Mouse (Mus musculus) brain, embryonic 14.5 days (tissue): ENCODE measurements around the gene Fbxo22. TPM values are rescaled to one million over a fixed set of nuclear protein-coding genes. Genes with fewer than 3 reads are reported as not detected.

ENCODE experiments used
- DNase-seq: peaks from one replicate; pipeline ENCODE4 v3.0.0-alpha.2; 2011; ENCODE audit warnings: low read depth
- CTCF ChIP-seq: fragments of 200-500 bp; IDR thresholded peaks from 2 replicates; pipeline ENCODE4 v1.5.1; 2012; ENCODE audit warnings: inconsistent platforms, mild to moderate bottlenecking, moderate library complexity, borderline replicate concordance; ENCODE audit not compliant: insufficient read depth, insufficient read length; ENCODE audit errors: extremely low read depth
- POLR2A ChIP-seq: fragments of 200-500 bp; IDR thresholded peaks from 2 replicates; pipeline ENCODE4 v1.6.1; 2012; ENCODE audit warnings: mild to moderate bottlenecking, inconsistent platforms, borderline replicate concordance; ENCODE audit not compliant: poor library complexity, insufficient read depth, insufficient read length, severe bottlenecking; ENCODE audit errors: extremely low read depth
- polyA plus RNA-seq: library from polyadenylated mRNA; depleted of rRNA; stranded (reverse); fragments of >200 nt; gene quantifications from 2 replicates; pipeline ENCODE4 v1.2.3, GENCODE M21; 2012; rRNA removed

Gene Fbxo22
- polyA plus RNA-seq, 1 experiment: 44.2 TPM

- no peak for DNase-seq
- TF ChIP-seq CTCF: no peak
- TF ChIP-seq POLR2A: no peak
Observed at GRCm38 (mm10) chr9:55257105-55257504, 48.4 kb downstream of the Fbxo22 start.

- TF ChIP-seq POLR2A (no peak), CTCF (no peak)
- DNase-seq: peak; percentile 9
Observed at GRCm38 (mm10) chr9:55259741-55260140, 51.0 kb downstream of the Fbxo22 start.

- DNase-seq: no peak
- TF ChIP-seq POLR2A (no peak), CTCF (no peak)
Observed at GRCm38 (mm10) chr9:55264356-55265302, 55.9 kb downstream of the Fbxo22 start.

GRCm38 (mm10) chr9:55271960-55272560, 63.3 kb downstream of the Fbxo22 start:
- no peak for DNase-seq
- TF ChIP-seq POLR2A (no peak), CTCF (no peak)

GRCm38 (mm10) chr9:55273906-55274305, 65.2 kb downstream of the Fbxo22 start:
- TF ChIP-seq POLR2A: no peak
- no peak for TF ChIP-seq CTCF
- no peak for DNase-seq

Other genes starting within 250 kb of the Fbxo22 start
- 2.3 and 4.6 TPM in 2 replicates for gene Chrna5, start 228.0 kb upstream of the Fbxo22 start, polyA plus RNA-seq
- gene Chrna3, start 182.4 kb upstream of the Fbxo22 start, polyA plus RNA-seq: 9.3 and 14.9 TPM in 2 replicates
- gene Chrnb4, start 160.1 kb upstream of the Fbxo22 start, polyA plus RNA-seq: 1.4 and 2.1 TPM in 2 replicates
- 18.7 and 25.3 TPM in 2 replicates for gene Ube2q2, start 60.1 kb upstream of the Fbxo22 start, polyA plus RNA-seq
- gene Nrg4, start 117.9 kb downstream of the Fbxo22 start, polyA plus RNA-seq: 0.18 and 0.40 TPM in 2 replicates
- gene Tmem266, start 118.0 kb downstream of the Fbxo22 start, polyA plus RNA-seq: 4.7 and 7.8 TPM in 2 replicates